Mouse (Mus musculus): ENCODE data around the gene Ccdc30. TPM values are rescaled to one million over a fixed set of nuclear protein-coding genes. Genes with fewer than 3 reads are reported as not detected.

Ccdc30 gene
- total and polyA plus RNA-seq, 3 experiments: 0.60 TPM; not detected in 2

- TF ChIP-seq POLR2AphosphoS5 (IDR thresholded peaks at IDR 0.05; ENCODE audit: insufficient replicate concordance, low read depth, low read length) (no peak), TAL1 (conservative IDR thresholded peaks at IDR 0.05; ENCODE audit: low read depth, low read length) (no peak), GATA2 (IDR thresholded peaks at IDR 0.05; ENCODE audit: borderline replicate concordance, low read depth, low read length) (no peak)
- no peaks in the 10 kb centered on the region for H3K9me3 ChIP-seq (replicated peaks)
- H3K36me3 ChIP-seq (replicated peaks): no peaks in the 10 kb centered on the region
- DNase-seq (ENCODE audit: low spot score): no peak
- H3K4me3 ChIP-seq (ENCODE audit: low read depth, low read length): no peak overlapping the region
- no peak for ATAC-seq (ENCODE audit: extremely low read depth, insufficient number of reproducible peaks, low FRiP score, poor library complexity, severe bottlenecking)
- H3K27me3 ChIP-seq (ENCODE audit: insufficient read depth, low read length): peaks cover 6% of the 10 kb centered on the region
- no peaks in the 10 kb centered on the region for H3K4me1 ChIP-seq (ENCODE audit: insufficient read depth, low read depth, low read length)
Observed at GRCm38 (mm10) chr4:119345508-119345907, 69.8 kb downstream of the Ccdc30 start.

- Histone ChIP-seq H3K36me3 (replicated peaks) (no peaks in the 10 kb centered on the region), H3K4me1 (ENCODE audit: insufficient read depth, low read depth, low read length) (peaks cover 3% of the 10 kb centered on the region; the same call in 1 of the 2 replicates), H3K4me3 (ENCODE audit: low read depth, low read length) (no peak overlapping the region), H3K9me3 (replicated peaks) (no peaks in the 10 kb centered on the region), H3K27me3 (ENCODE audit: insufficient read depth, low read length) (peaks cover 21% of the 10 kb centered on the region)
- peak; percentile 28 for ATAC-seq (ENCODE audit: extremely low read depth, insufficient number of reproducible peaks, low FRiP score, poor library complexity, severe bottlenecking)
- DNase-seq (ENCODE audit: low spot score): peak; percentile 33
- TF ChIP-seq CTCF (IDR thresholded peaks at IDR 0.05; ENCODE audit: low read depth, low read length): peak; percentile 78
- no peak for TF ChIP-seq POLR2AphosphoS5 (IDR thresholded peaks at IDR 0.05; ENCODE audit: insufficient replicate concordance, low read depth, low read length)
Observed at GRCm38 (mm10) chr4:119338861-119339361, 76.4 kb downstream of the Ccdc30 start.

- Histone ChIP-seq H3K27me3 (ENCODE audit: insufficient read depth, low read length) (peaks cover 21% of the 10 kb centered on the region), H3K4me3 (ENCODE audit: low read depth, low read length) (no peak overlapping the region), H3K4me1 (ENCODE audit: insufficient read depth, low read depth, low read length) (peaks cover 3% of the 10 kb centered on the region; the same call in 1 of the 2 replicates), H3K9me3 (replicated peaks) (no peaks in the 10 kb centered on the region), H3K36me3 (replicated peaks) (no peaks in the 10 kb centered on the region)
- no peak for DNase-seq (ENCODE audit: low spot score)
- no peak for TF ChIP-seq TAL1 (conservative IDR thresholded peaks at IDR 0.05; ENCODE audit: low read depth, low read length)
- no peak for TF ChIP-seq GATA1 (IDR thresholded peaks at IDR 0.05; ENCODE audit: borderline replicate concordance, low read length)
- no peak for TF ChIP-seq GATA2 (IDR thresholded peaks at IDR 0.05; ENCODE audit: borderline replicate concordance, low read depth, low read length)
- no peak for TF ChIP-seq CTCF (IDR thresholded peaks at IDR 0.05; ENCODE audit: low read depth, low read length)
- TF ChIP-seq POLR2AphosphoS5 (IDR thresholded peaks at IDR 0.05; ENCODE audit: insufficient replicate concordance, low read depth, low read length): no peak
- no peak for ATAC-seq (ENCODE audit: extremely low read depth, insufficient number of reproducible peaks, low FRiP score, poor library complexity, severe bottlenecking)
Observed at GRCm38 (mm10) chr4:119338422-119338821, 76.9 kb downstream of the Ccdc30 start.

GRCm38 (mm10) chr4:119333487-119333886 is 81.8 kb downstream of the Ccdc30 start:
- no peak overlapping the region for H3K4me3 ChIP-seq (ENCODE audit: low read depth, low read length)
- H3K9me3 ChIP-seq (replicated peaks): no peaks in the 10 kb centered on the region
- no peak for ATAC-seq (ENCODE audit: extremely low read depth, insufficient number of reproducible peaks, low FRiP score, poor library complexity, severe bottlenecking)
- peaks cover 44% of the 10 kb centered on the region for H3K27me3 ChIP-seq (ENCODE audit: insufficient read depth, low read length)
- no peaks in the 10 kb centered on the region for H3K4me1 ChIP-seq (ENCODE audit: insufficient read depth, low read depth, low read length)
- no peak for TF ChIP-seq TAL1 (conservative IDR thresholded peaks at IDR 0.05; ENCODE audit: low read depth, low read length)
- no peak for TF ChIP-seq CTCF (IDR thresholded peaks at IDR 0.05; ENCODE audit: low read depth, low read length)
- no peak for TF ChIP-seq POLR2AphosphoS5 (IDR thresholded peaks at IDR 0.05; ENCODE audit: insufficient replicate concordance, low read depth, low read length)
- TF ChIP-seq GATA2 (IDR thresholded peaks at IDR 0.05; ENCODE audit: borderline replicate concordance, low read depth, low read length): no peak
- TF ChIP-seq GATA1 (IDR thresholded peaks at IDR 0.05; ENCODE audit: borderline replicate concordance, low read length): no peak
- H3K36me3 ChIP-seq (replicated peaks): no peaks in the 10 kb centered on the region
- no peak for DNase-seq (ENCODE audit: low spot score)

- peak overlapping the region; percentile 88 for H3K4me3 ChIP-seq (ENCODE audit: low read depth, low read length)
- no peak for ATAC-seq (ENCODE audit: extremely low read depth, insufficient number of reproducible peaks, low FRiP score, poor library complexity, severe bottlenecking)
- peak; percentile 15 for DNase-seq (ENCODE audit: low spot score)
- peaks cover 14% of the 10 kb centered on the region for H3K27me3 ChIP-seq (ENCODE audit: insufficient read depth, low read length)
- peaks cover 30% of the 10 kb centered on the region for H3K4me1 ChIP-seq (ENCODE audit: insufficient read depth, low read depth, low read length)
- no peaks in the 10 kb centered on the region for H3K9me3 ChIP-seq (replicated peaks)
- TF ChIP-seq GATA2 (IDR thresholded peaks at IDR 0.05; ENCODE audit: borderline replicate concordance, low read depth, low read length) (no peak), TAL1 (conservative IDR thresholded peaks at IDR 0.05; ENCODE audit: low read depth, low read length) (no peak)
- H3K36me3 ChIP-seq (replicated peaks): peaks cover 36% of the 10 kb centered on the region
Observed at GRCm38 (mm10) chr4:119320896-119321550, 94.3 kb downstream of the Ccdc30 start.

GRCm38 (mm10) chr4:119320131-119320830 is 95.0 kb downstream of the Ccdc30 start, which contains the start of gene Ppih:
Gene Ppih (minus strand): TSS chr4:119320546.
- peak; percentile 81 for DNase-seq (ENCODE audit: low spot score)

More at GRCm38 (mm10) chr4:119320131-119320830, 95.0 kb downstream of the Ccdc30 start, which contains the start of gene Ppih:
- H3K36me3 ChIP-seq (replicated peaks): peaks cover 43% of the 10 kb centered on the region
- H3K9me3 ChIP-seq (replicated peaks): no peaks in the 10 kb centered on the region
- ATAC-seq (ENCODE audit: extremely low read depth, insufficient number of reproducible peaks, low FRiP score, poor library complexity, severe bottlenecking): peak; percentile 97
- peaks cover 30% of the 10 kb centered on the region for H3K4me1 ChIP-seq (ENCODE audit: insufficient read depth, low read depth, low read length)
- no peak for TF ChIP-seq GATA1 (IDR thresholded peaks at IDR 0.05; ENCODE audit: borderline replicate concordance, low read length)
- TF ChIP-seq POLR2AphosphoS5 (IDR thresholded peaks at IDR 0.05; ENCODE audit: insufficient replicate concordance, low read depth, low read length): no peak
- TF ChIP-seq TAL1 (conservative IDR thresholded peaks at IDR 0.05; ENCODE audit: low read depth, low read length): no peak
- TF ChIP-seq CTCF (IDR thresholded peaks at IDR 0.05; ENCODE audit: low read depth, low read length): no peak
- no peak for TF ChIP-seq GATA2 (IDR thresholded peaks at IDR 0.05; ENCODE audit: borderline replicate concordance, low read depth, low read length)
- peak within 1 kb of the TSS; percentile 88 for H3K4me3 ChIP-seq (ENCODE audit: low read depth, low read length)
- H3K27me3 ChIP-seq (ENCODE audit: insufficient read depth, low read length): peaks cover 14% of the 10 kb centered on the region
